Mouse (Mus musculus) E14TG2a.4 (cell line): Measurements from ENCODE around the gene Pak6.

Experiments used
- H3K27me3 ChIP-seq: 2 replicates; pipeline ENCODE4 v1.6.1; 2014; ENCODE audit warnings: low read length, control low read depth; ENCODE audit not compliant: insufficient read depth
- H3K36me3 ChIP-seq: 2 replicates; pipeline ENCODE4 v1.6.1; 2014; ENCODE audit warnings: low read length, control low read depth; ENCODE audit not compliant: insufficient read depth
- H3K4me1 ChIP-seq: replicated peaks from 2 replicates; pipeline ENCODE4 v1.6.1; 2014; ENCODE audit warnings: low read depth, low read length, control low read depth
- H3K4me3 ChIP-seq: replicated peaks from 2 replicates; pipeline ENCODE4 v1.5.1; 2014; ENCODE audit warnings: mild to moderate bottlenecking, low read length
- H3K9me3 ChIP-seq: 2 replicates; pipeline ENCODE4 v1.6.1; 2014; ENCODE audit warnings: low read length, control low read depth
- CTCF ChIP-seq: conservative IDR thresholded peaks from 2 replicates; pipeline ENCODE4 v1.5.1; 2014; ENCODE audit warnings: low read length
- NANOG ChIP-seq: IDR thresholded peaks from 2 replicates; pipeline ENCODE4 v1.6.1; 2014; ENCODE audit warnings: borderline replicate concordance, low read length, mixed read lengths
- POU5F1 ChIP-seq: IDR thresholded peaks from 2 replicates; pipeline ENCODE4 v1.6.1; 2014; ENCODE audit warnings: low read length, borderline replicate concordance

The Pak6 gene

GRCm38 (mm10) chr2:118661891-118662290, 1.2 kb upstream of the Pak6 start:
- Histone ChIP-seq H3K4me1 (peaks cover 78% of the 10 kb centered on the region), H3K36me3 (no peaks in the 10 kb centered on the region), H3K9me3 (no peaks in the 10 kb centered on the region), H3K27me3 (peaks cover 22% of the 10 kb centered on the region), H3K4me3 (no peak overlapping the region)
- no peak for TF ChIP-seq POU5F1
- no peak for TF ChIP-seq CTCF

GRCm38 (mm10) chr2:118663804-118664766, 982 bp downstream of the Pak6 start:
- no peak for TF ChIP-seq NANOG
- TF ChIP-seq CTCF, result no peak
- TF ChIP-seq POU5F1, result no peak
- H3K9me3 ChIP-seq, result no peaks in the 10 kb centered on the region
- peak overlapping the region; percentile 76 for H3K4me3 ChIP-seq
- H3K27me3 ChIP-seq, result peaks cover 22% of the 10 kb centered on the region
- peaks cover 67% of the 10 kb centered on the region for H3K4me1 ChIP-seq
- H3K36me3 ChIP-seq, result no peaks in the 10 kb centered on the region

GRCm38 (mm10) chr2:118664975-118665516, 1.9 kb downstream of the Pak6 start:
- Histone ChIP-seq H3K9me3 (no peaks in the 10 kb centered on the region), H3K4me1 (peaks cover 66% of the 10 kb centered on the region), H3K27me3 (peaks cover 22% of the 10 kb centered on the region), H3K4me3 (no peak overlapping the region), H3K36me3 (no peaks in the 10 kb centered on the region)
- no peak for TF ChIP-seq POU5F1
- TF ChIP-seq NANOG, result no peak
- no peak for TF ChIP-seq CTCF

GRCm38 (mm10) chr2:118665616-118666015, 2.5 kb downstream of the Pak6 start:
- peaks cover 22% of the 10 kb centered on the region for H3K27me3 ChIP-seq
- no peak overlapping the region for H3K4me3 ChIP-seq
- H3K4me1 ChIP-seq, result peaks cover 61% of the 10 kb centered on the region
- no peaks in the 10 kb centered on the region for H3K36me3 ChIP-seq
- H3K9me3 ChIP-seq, result no peaks in the 10 kb centered on the region
- TF ChIP-seq NANOG (no peak), POU5F1 (no peak), CTCF (no peak)

- no peak overlapping the region for H3K4me3 ChIP-seq
- TF ChIP-seq CTCF, result no peak
- no peak for TF ChIP-seq POU5F1
- no peak for TF ChIP-seq NANOG
- H3K27me3 ChIP-seq, result peaks cover 22% of the 10 kb centered on the region
- H3K36me3 ChIP-seq, result no peaks in the 10 kb centered on the region
- H3K9me3 ChIP-seq, result no peaks in the 10 kb centered on the region
- peaks cover 64% of the 10 kb centered on the region for H3K4me1 ChIP-seq
Measured at GRCm38 (mm10) chr2:118667181-118667580, 4.1 kb downstream of the Pak6 start.

GRCm38 (mm10) chr2:118669245-118669644, 6.1 kb downstream of the Pak6 start:
- no peaks in the 10 kb centered on the region for H3K9me3 ChIP-seq
- TF ChIP-seq NANOG (no peak), CTCF (no peak), POU5F1 (no peak)

GRCm38 (mm10) chr2:118669785-118670184, 6.7 kb downstream of the Pak6 start:
- peaks cover 12% of the 10 kb centered on the region for H3K27me3 ChIP-seq
- TF ChIP-seq NANOG (no peak), POU5F1 (no peak), CTCF (no peak)
- H3K36me3 ChIP-seq, result no peaks in the 10 kb centered on the region

More at GRCm38 (mm10) chr2:118669245-118669644, 6.1 kb downstream of the Pak6 start:
- Histone ChIP-seq H3K4me1 (peaks cover 65% of the 10 kb centered on the region), H3K4me3 (no peak overlapping the region), H3K36me3 (no peaks in the 10 kb centered on the region), H3K27me3 (peaks cover 12% of the 10 kb centered on the region; the same call in 1 of the 2 replicates)

GRCm38 (mm10) chr2:118671728-118672127, 8.6 kb downstream of the Pak6 start:
- TF ChIP-seq NANOG, result no peak
- no peak for TF ChIP-seq POU5F1
- TF ChIP-seq CTCF, result no peak
- H3K4me3 ChIP-seq, result no peak overlapping the region
- H3K9me3 ChIP-seq, result no peaks in the 10 kb centered on the region
- H3K36me3 ChIP-seq, result no peaks in the 10 kb centered on the region
- H3K4me1 ChIP-seq, result peaks cover 68% of the 10 kb centered on the region
- H3K27me3 ChIP-seq, result peaks cover 20% of the 10 kb centered on the region

More at GRCm38 (mm10) chr2:118669785-118670184, 6.7 kb downstream of the Pak6 start:
- Histone ChIP-seq H3K4me1 (peaks cover 66% of the 10 kb centered on the region), H3K9me3 (no peaks in the 10 kb centered on the region), H3K4me3 (no peak overlapping the region)
